Mouse (Mus musculus) myocyte (in vitro differentiated cells): ENCODE measurements at regions not wholly inside any gene's neighbourhood (a gene's known extent, or its start where the extent isn't known, plus 50 kb on each side); places are given as distances from the start of the nearest gene placed in this dataset.

Source experiments
- CEBPB ChIP-seq: IDR thresholded peaks from 2 replicates; pipeline ENCODE4 v1.6.1; 2011; ENCODE audit warnings: mild to moderate bottlenecking, moderate library complexity; ENCODE audit not compliant: poor library complexity, insufficient read depth, severe bottlenecking
- E2F4 ChIP-seq: IDR thresholded peaks from one replicate; pipeline ENCODE4 v1.6.1; 2011; ENCODE audit warnings: mild to moderate bottlenecking, control low read depth, moderate library complexity; ENCODE audit not compliant: insufficient read depth
- MAX ChIP-seq: IDR thresholded peaks from one replicate; pipeline ENCODE4 v1.6.1; 2011; ENCODE audit warnings: low read depth, mild to moderate bottlenecking, control low read depth
- MYOD1 ChIP-seq, 3 experiments: IDR thresholded peaks; one replicate each; pipeline ENCODE4 v1.6.1; 2011; ENCODE audit warnings: control low read depth in 2 of 3, low read depth in 2 of 3, mild to moderate bottlenecking in 2 of 3, moderate library complexity in 1 of 3; ENCODE audit not compliant: insufficient read length in 2 of 3, control insufficient read depth in 1 of 3
- POLR2A ChIP-seq: IDR thresholded peaks from one replicate; pipeline ENCODE4 v1.6.1; 2011; ENCODE audit warnings: low read depth, mild to moderate bottlenecking, control low read depth, moderate library complexity; ENCODE audit not compliant: insufficient read length
- POLR2AphosphoS2 ChIP-seq: IDR thresholded peaks from one replicate; pipeline ENCODE4 v1.6.1; 2011; ENCODE audit warnings: low read depth, control low read depth; ENCODE audit not compliant: insufficient read length
- SRF ChIP-seq: IDR thresholded peaks from one replicate; pipeline ENCODE4 v1.6.1; 2011; ENCODE audit warnings: low read depth; ENCODE audit not compliant: control insufficient read depth, insufficient read length
- TCF12 ChIP-seq: IDR thresholded peaks from one replicate; pipeline ENCODE4 v1.6.1; 2011; ENCODE audit warnings: mild to moderate bottlenecking, control low read depth; ENCODE audit not compliant: poor library complexity, insufficient read depth, severe bottlenecking
- USF1 ChIP-seq: IDR thresholded peaks from one replicate; pipeline ENCODE4 v1.6.1; 2011; ENCODE audit warnings: low read depth, mild to moderate bottlenecking, control low read depth, moderate library complexity

DNA sequence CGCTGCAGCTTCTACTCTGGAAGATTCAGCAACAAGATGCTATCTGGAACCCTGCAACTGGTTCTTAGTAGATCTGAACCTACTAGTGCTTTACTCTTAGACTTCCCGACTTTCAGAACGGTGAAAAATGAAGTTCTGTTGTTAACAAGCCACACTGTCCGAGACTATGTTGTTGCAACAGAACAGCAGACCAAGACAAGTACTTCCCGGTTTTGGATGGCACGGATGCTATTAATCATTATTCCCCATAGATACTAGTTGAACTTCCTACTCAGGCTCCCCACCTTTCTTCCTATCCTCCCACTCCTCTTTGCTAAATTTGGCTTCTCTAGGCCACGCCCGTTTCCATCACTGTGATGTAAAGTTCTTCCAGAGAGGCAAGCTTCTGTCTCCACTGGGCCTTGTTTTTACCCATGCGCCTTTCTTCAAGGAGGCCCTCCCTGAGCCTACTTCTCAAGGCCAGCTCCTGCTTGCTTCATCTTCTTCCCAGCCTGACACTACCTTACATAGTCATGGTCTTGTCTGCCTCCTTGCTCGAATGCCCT, 67.7 kb upstream of the 4930432M17Rik start:
- no peak for TF ChIP-seq POLR2A
- no peak for TF ChIP-seq E2F4
- no peak for TF ChIP-seq USF1
- no peak for TF ChIP-seq MYOD1 (IDR thresholded peaks at IDR 0.05; ENCODE audit: control insufficient read depth in 1 of 3, insufficient read length in 2 of 3, low read depth in 2 of 3)
- TF ChIP-seq MAX, result no peak
- TF ChIP-seq CEBPB, result no peak
- no peak for TF ChIP-seq TCF12
- no peak for TF ChIP-seq SRF
- no peak for TF ChIP-seq POLR2AphosphoS2
